Mouse (Mus musculus): ENCODE results near the gene Zfp367.

DNA sequence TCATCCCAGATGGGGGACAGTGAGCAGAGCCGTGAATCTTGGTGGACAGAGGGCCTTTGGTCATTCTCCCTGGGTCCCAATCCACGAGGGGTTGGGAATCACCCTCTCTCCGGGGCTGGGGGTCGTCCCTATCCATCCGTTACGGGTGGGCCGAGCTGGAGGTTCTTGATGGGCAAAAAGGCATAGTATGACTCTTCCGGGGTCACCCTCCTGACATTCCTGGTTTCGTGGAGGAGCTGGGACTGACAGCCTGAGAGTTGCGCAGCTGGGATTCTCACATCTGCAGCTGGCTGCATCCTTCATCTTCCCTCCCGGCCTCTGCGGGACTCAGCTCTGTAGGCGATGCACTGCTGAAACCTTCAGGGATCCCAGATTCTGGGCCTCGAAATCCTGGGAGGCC lies 9.6 kb upstream of the Zfp367 start:
- TF ChIP-seq CTCF (conservative IDR thresholded peaks at IDR 0.05; ENCODE audit: insufficient read depth, insufficient read length, low read depth, low read length) = no peak
- no peak for TF ChIP-seq POLR2A (IDR thresholded peaks at IDR 0.05; ENCODE audit: low read depth, low read length)

All from kidney, adult 2 months (tissue).